Mouse (Mus musculus): ENCODE measurements at regions not wholly inside any gene's neighbourhood (a gene's known extent, or its start where the extent isn't known, plus 50 kb on each side); places are given as distances from the start of the nearest gene placed in this dataset.

DNA sequence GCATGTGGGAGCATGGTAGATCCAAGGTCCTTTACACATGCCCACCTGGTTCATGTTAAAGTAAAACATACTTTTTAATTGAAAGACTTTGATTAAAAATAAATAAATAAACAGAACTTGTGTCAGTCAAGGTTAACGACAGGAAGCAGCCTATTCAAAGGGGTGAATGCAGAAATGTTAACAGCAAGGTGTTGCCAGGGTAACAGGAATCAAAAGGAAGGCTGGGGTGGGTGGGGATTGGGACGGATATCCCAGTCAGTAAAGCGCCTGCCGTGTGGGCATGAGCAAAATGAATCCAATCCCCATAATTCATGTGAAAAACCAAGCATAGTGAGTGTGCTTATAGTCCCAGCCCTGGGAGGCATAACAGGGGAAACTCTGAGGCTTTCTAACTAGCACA lies 682.6 kb upstream of the Tmem132c start:
- no peak for DNase-seq (ENCODE audit: low spot score in 2 of 2)

DNA sequence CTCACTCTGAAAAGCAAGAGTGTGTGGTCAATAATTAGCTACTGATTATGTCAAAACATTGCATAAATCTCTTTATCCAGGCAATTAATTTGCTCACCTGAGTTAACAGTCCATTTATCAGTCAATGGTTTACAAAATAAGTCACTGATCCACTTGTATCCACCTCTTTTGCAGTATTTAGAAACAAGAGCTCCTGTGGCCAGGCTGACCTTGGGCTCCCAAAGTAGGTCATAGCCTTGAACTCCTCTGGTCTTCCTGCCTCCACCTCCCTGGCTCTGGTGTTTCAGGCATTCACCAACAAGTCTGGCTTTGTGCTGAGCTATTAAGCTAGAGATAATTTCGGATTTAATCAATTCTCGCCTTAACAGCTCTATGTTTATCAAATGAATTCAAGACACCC lies 675.8 kb upstream of the Tmem132c start:
- DNase-seq (ENCODE audit: low spot score in 2 of 2) = no peak

DNA sequence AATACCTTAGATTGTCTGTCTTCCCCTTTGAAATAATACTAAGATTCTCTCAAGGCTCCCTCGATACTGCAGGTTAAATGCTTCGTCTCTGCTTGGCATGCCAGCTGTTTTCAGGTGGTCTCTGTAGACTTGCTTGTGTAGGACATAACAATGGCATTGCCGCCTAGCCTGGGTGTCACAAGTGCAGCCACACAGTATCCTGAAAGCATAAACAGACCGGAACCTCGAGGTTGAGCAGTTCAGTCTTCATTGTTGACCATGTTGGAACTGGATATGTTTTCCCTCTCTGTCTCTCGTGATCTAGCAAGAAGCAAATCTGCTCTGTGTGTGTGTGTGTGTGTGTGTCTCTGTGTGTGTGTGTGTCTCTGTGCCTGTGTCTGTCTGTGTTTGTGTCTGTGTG lies 675.4 kb upstream of the Tmem132c start:
- no peak for DNase-seq (ENCODE audit: low spot score in 2 of 2)

- no peak for DNase-seq (ENCODE audit: low spot score in 2 of 2)
These were observed 667.8 kb upstream of the Tmem132c start for GRCm38 (mm10) chr5:126573766-126574165.

DNA sequence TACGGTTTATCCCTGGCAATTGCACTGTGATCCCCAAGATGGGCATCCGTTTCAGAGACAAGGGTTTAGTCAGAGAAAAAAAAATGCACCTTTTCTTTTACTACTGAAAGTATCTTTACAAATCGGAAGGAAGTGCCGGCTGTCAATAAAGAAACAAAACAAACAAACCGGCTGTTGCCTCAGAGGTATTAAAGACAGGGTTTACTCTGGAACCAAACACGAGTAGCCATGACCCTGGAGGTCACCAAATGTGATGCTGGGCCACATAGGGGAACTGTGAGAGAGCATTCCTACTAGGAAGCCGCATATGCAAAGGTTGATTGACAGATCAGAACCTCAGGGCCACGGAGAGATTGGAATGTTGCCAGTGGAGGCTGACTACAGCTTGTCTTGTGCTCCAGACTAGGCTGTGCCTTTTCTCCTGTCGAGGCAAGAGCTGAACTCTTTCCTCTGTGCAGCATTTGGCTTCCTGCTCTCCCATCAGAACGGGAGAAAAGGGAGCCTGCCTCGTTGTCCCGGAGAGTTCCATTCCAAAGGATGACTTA lies 643.8 kb upstream of the Tmem132c start:
- no peak for DNase-seq (ENCODE audit: low spot score in 2 of 2)

GRCm38 (mm10) chr5:126599561-126599960 lies 642.0 kb upstream of the Tmem132c start:
- DNase-seq (ENCODE audit: low spot score in 2 of 2) = no peak

- DNase-seq (ENCODE audit: low spot score in 2 of 2) = no peak
These were observed 634.9 kb upstream of the Tmem132c start for GRCm38 (mm10) chr5:126606756-126607155.

- DNase-seq (ENCODE audit: low spot score in 2 of 2) = no peak
These were observed 629.0 kb upstream of the Tmem132c start for GRCm38 (mm10) chr5:126612571-126612970.

GRCm38 (mm10) chr5:126622551-126622950 lies 619.1 kb upstream of the Tmem132c start:
- DNase-seq (ENCODE audit: low spot score in 2 of 2) = no peak

DNA sequence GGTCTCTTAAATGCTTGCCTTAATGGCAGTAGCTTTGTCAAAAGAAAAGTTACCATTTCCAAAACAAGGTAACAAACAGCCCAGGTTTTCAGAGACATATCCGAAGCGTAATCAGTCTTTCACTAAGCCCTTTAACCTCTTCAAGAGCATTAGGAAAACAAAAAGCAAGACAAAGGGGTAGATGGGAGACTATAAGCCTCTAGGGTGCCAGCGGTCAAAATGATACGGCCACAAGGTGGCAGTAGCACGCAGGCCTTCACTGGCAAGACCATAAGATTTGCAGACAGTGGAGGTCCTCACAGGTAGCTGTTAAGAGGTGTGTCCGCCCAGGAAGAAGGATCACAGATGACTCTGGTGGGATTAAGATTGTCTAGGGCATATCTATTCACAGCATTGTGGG lies 618.4 kb upstream of the Tmem132c start:
- peak in 1 of 2 experiments; percentile 7 for DNase-seq (ENCODE audit: low spot score in 2 of 2)

GRCm38 (mm10) chr5:126629826-126630225 lies 611.8 kb upstream of the Tmem132c start:
- no peak for DNase-seq (ENCODE audit: low spot score in 2 of 2)

DNA sequence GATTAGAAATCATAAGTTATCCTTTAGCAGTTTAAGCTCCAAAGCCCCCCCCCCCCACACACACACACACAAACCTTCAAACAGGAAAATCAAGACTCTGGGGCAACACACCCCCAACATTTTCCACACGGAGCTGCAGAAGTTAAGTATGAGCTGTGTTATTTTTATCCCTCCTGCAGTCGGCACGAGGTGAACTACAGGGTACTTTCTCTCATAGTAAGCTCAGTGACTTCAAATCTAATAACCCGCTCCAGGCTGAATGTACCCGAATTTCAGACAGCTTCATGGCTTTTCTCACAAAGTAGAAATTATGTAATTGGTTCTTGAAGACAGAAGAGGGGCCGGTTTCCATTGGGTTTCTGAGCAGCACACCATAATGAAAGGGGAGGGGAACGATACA lies 591.2 kb upstream of the Tmem132c start:
- no peak for DNase-seq (ENCODE audit: low spot score in 2 of 2)

DNA sequence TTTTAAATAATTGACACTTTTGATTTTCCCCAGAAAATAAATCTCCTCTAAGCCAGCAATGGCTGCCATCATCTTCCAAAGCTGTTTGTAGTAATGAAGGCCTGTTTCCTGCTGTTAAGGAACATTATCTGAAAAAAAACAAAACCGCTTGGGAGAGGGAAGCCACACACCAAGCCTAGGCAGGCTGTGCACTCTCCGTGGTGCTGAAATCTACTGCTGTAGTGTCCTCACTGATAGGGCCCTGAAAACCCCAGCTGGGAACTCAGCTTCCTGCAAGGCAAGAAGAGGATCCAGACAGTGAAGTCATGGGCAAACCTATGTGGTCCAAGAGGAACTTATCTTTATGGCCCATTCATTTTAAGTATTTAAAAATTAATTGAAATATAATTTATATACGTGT lies 590.2 kb upstream of the Tmem132c start:
- DNase-seq (ENCODE audit: low spot score in 2 of 2) = peak in 1 of 2 experiments; percentile 15

DNA sequence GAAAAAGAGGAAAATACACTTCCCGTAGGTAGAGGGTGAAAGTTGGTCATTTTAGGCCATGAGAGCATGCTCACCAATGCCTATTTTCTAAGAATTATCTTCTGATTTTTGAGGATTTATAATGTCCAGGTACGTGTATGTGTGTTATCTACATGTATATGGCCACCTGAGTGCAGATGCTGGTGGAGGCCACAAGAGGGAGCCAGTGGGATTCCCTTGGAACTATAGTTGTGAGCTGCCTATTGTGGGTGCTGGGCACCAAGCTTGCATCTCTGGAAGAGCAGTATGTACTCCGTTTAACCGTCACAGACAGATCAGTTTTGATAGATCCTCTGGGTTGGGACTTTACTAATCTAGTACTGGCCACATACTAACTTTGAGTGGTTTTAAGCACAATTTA lies 579.0 kb upstream of the Tmem132c start:
- DNase-seq (ENCODE audit: low spot score in 2 of 2) = no peak

GRCm38 (mm10) chr5:126671156-126671555 lies 570.5 kb upstream of the Tmem132c start:
- no peak for DNase-seq (ENCODE audit: low spot score in 2 of 2)

- no peak for DNase-seq (ENCODE audit: low spot score in 2 of 2)
These were observed 561.3 kb upstream of the Tmem132c start for GRCm38 (mm10) chr5:126680262-126680661.

DNA sequence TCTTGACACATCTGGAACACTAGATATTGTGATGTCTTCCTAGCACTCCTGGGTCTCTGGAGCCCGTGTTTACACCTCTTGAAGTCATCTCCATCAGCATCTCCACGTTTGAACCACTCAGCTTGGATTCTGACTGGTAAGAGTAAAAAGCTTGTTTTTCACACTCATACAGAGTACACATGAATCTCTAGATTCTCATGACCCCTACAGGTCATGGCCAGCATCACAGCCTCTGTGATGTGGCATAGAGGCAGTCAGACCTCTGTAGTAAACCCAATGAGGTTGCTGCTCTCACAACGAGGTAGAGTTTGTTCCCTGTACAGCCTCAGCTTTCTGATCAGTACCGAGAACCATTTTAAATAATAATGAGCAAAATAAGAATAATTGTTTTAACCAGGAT lies 542.3 kb upstream of the Tmem132c start:
- no peak for DNase-seq (ENCODE audit: low spot score in 2 of 2)

DNA sequence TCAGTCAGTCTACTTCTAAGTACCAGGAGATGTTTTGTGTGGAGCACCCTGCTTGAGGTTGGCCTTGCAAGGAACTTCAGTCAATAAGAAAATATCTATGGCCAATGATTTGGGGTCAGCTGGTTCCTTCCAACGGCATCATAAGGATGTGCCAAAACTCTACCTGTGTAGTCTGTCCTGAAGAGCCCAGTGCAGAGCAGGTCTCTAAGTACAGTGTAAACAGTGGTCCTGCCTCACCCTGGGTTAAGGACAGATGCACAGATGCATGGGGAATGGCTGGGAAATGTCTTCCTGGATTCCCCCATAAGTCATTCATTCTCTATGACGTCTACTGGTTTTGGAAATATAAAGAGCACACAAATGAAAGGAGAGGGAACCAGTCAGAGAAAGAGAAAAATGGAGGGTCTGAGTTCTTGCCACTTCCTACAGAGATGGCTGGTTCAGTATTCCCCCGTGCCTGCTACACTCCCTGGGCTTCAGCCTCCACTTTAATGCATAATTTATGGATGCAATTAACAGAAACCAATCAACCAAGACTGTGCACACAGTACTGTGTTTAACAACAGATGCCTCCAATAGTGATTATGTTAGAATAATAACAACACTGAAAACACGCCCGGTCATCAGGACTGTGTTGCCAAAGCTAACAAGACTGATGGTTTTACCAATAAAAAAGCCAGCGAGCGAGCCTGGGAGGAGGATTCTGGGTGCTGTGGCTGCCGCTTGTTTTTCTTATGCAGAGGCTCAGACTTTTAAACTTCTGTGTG lies 537.9 kb upstream of the Tmem132c start:
- DNase-seq (ENCODE audit: low spot score in 2 of 2) = no peak

DNA sequence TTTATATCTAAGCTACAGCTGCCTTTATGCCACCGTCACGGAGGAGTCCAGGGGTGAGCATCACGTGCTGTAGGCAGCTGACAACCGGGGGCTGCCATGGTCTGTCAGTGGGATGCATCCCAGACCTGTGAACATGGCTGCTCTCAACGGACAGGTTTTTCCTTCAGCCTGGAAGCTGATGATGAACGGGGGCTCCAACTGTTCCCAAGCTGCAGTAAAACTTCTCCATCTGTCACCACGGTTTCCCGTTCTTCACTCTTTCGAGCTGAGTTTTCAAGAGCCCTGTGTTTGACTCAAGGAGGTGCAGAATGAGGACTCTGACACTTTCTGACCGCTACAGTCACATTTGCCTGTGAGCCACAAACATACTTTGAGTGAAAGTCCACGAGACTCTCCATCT lies 535.7 kb upstream of the Tmem132c start:
- no peak for DNase-seq (ENCODE audit: low spot score in 2 of 2)

- DNase-seq (ENCODE audit: low spot score in 2 of 2) = no peak
These were observed 534.9 kb upstream of the Tmem132c start for GRCm38 (mm10) chr5:126706701-126707100.

DNA sequence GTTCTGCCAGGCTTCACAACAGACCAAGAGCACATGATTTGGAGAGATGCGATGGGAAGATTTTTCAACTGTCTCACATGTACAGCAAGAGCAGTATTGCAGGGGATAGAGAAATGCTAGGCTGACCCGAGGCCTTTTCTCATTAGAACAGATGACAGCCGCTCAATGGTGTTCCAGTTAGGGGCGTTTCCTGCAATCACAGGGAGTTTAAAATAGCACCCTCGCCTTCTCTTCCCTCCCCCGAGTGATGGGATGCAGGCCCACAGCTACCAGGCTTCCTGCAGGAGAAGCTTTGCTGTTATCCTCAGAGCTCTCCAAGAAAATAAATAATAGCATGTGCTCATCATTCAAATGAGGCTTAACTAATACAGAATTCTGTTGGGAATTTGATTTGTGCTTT lies 526.9 kb upstream of the Tmem132c start:
- DNase-seq (ENCODE audit: low spot score in 2 of 2) = no peak

- no peak for DNase-seq (ENCODE audit: low spot score in 2 of 2)
These were observed 523.2 kb upstream of the Tmem132c start for GRCm38 (mm10) chr5:126718421-126718820.

DNA sequence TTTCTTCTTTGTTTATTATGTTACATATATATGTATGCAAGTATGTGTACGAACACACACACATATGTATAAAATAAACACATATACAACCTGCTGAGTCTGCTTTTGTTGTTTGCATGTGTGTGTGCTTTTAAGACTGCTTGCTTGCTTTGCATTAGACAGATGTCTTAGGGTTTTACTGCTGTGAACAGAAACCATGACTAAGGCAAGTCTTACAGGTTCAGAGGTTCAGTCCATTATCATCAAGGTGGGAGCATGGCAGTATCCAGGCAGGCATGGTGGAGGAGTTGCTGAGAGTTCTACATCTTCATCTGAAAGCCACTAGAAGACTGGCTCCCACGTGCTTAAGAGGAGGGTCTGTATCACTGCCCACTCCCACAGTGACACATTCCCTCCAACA lies 520.3 kb upstream of the Tmem132c start:
- DNase-seq (ENCODE audit: low spot score in 2 of 2) = no peak
